Mouse (Mus musculus) intestine, embryonic 16.5 days (tissue): ENCODE data around the gene Grpel1. TPM values are rescaled to one million over a fixed set of nuclear protein-coding genes. Genes with fewer than 3 reads are reported as not detected.

ENCODE experiments used
- ATAC-seq: fragments of 200-750 bp; cut with Nextera tagmentation; 2 replicates; pipeline ENCODE4 v1.8.0; 2017; ENCODE audit warnings: moderate TSS enrichment, moderate library complexity
- H3K27ac ChIP-seq: fragments of 300-500 bp; sonication (generic); 2 replicates; pipeline ENCODE4 v1.5.1; 2014; ENCODE audit warnings: mild to moderate bottlenecking, low read length
- H3K27me3 ChIP-seq: fragments of 300-500 bp; sonication (generic); replicated peaks from 2 replicates; pipeline ENCODE4 v1.6.1; 2014; ENCODE audit warnings: low read length, control low read depth, mixed read lengths; ENCODE audit not compliant: control insufficient read depth, insufficient read depth
- H3K36me3 ChIP-seq: fragments of 300-500 bp; sonication (generic); 2 replicates; pipeline ENCODE4 v1.6.1; 2014; ENCODE audit warnings: low read length, control low read depth; ENCODE audit not compliant: control insufficient read depth, insufficient read depth
- H3K4me1 ChIP-seq: fragments of 300-500 bp; sonication (generic); 2 replicates; pipeline ENCODE4 v1.6.1; 2014; ENCODE audit warnings: low read length, control low read depth, mixed read lengths; ENCODE audit not compliant: control insufficient read depth, insufficient read depth
- H3K4me2 ChIP-seq: fragments of 300-500 bp; sonication (generic); 2 replicates; pipeline ENCODE4 v1.6.1; 2014; ENCODE audit warnings: low read depth, low read length, control low read depth
- H3K4me3 ChIP-seq: fragments of 300-500 bp; sonication (generic); 2 replicates; pipeline ENCODE4 v1.5.1; 2014; ENCODE audit warnings: mild to moderate bottlenecking, low read length
- H3K9ac ChIP-seq: fragments of 300-500 bp; sonication (generic); 2 replicates; pipeline ENCODE4 v1.6.1; 2014; ENCODE audit warnings: low read depth, low read length
- H3K9me3 ChIP-seq: fragments of 300-500 bp; sonication (generic); 2 replicates; pipeline ENCODE4 v1.6.1; 2016; ENCODE audit warnings: low read length, control low read depth; ENCODE audit not compliant: control insufficient read depth
- WGBS: fragments of 180-500 bp; shearing (Covaris S2); extraction: QIAGEN DNeasy Blood & Tissue Kit; methylation state at CpG from one replicate; pipeline ENCODE4 v1.1.7; 2014; 5-methylcytosine and 5-hydroxymethylcytosine counted together
- polyA plus RNA-seq: library from polyadenylated mRNA; unstranded; fragments of >200 nt; fragmentation: Nextera tagmentation; extraction: Ambion mirVana; gene quantifications from 2 replicates; pipeline ENCODE4 v1.2.1, GENCODE M21; 2015

Gene Grpel1
- polyA plus RNA-seq, 1 experiment from 2014 or later, result 80.0 TPM

DNA sequence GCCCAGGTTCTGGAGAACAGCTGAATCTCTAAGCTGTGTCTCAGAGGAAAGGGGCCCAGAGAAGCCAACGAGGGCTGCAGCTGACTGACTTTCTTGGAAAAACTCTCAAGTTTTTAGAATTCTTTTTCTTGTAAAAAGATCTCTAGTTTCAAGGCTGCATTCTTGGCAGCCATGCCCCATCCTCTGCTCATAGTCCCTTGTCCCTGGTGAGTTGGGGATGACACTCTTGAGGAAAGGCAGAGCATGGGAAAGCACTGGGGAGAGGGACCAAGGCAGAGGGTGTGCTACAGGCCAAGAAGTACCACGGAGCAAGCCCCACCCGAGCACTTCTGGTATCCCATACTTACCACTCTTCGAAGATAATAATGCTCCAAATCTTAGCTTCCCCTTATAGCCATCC is 27.9 kb upstream of the Grpel1 start:
- no peaks in the 10 kb centered on the region for H3K4me1 ChIP-seq
- WGBS, result 66% methylated on average over 4 of the region's 4 CpGs
- H3K9ac ChIP-seq, result no peak overlapping the region
- no peak overlapping the region for H3K4me3 ChIP-seq
- H3K27me3 ChIP-seq, result no peaks in the 10 kb centered on the region
- no peaks in the 10 kb centered on the region for H3K9me3 ChIP-seq
- ATAC-seq, result no peak
- no peaks in the 10 kb centered on the region for H3K36me3 ChIP-seq
- H3K4me2 ChIP-seq, result no peak overlapping the region
- no peak overlapping the region for H3K27ac ChIP-seq

- ATAC-seq, result no peak
- H3K4me3 ChIP-seq, result no peak overlapping the region
- H3K9me3 ChIP-seq, result no peaks in the 10 kb centered on the region
- no peak overlapping the region for H3K9ac ChIP-seq
- no peak overlapping the region for H3K4me2 ChIP-seq
- no peak overlapping the region for H3K27ac ChIP-seq
- H3K27me3 ChIP-seq, result no peaks in the 10 kb centered on the region; the same call in 1 of the 2 replicates
- no peaks in the 10 kb centered on the region for H3K4me1 ChIP-seq
- no peaks in the 10 kb centered on the region for H3K36me3 ChIP-seq
- WGBS, result 64% methylated on average over 3 of the region's 3 CpGs
Measured at GRCm38 (mm10) chr5:36440741-36441140, 24.1 kb upstream of the Grpel1 start.

DNA sequence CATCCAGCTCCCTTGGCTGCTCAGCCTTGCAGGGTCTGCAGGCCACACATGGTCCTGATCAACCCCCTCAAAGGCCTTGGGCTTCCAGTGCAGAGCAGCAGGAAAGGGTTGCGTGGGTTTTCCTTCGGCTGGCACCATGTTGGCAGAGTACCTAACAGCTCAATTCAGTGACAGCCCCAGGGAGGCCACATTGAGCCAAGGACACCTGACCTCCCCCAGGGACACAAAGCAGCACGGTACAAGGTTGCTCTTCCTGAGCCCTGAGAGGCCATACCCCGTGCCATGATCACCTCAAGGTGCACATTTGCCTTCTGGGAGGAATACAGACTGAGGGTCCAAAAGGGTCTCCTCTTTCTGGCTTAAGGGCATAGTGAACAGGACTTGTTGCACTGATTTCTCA is 20.2 kb upstream of the Grpel1 start:
- Histone ChIP-seq H3K9ac (no peak overlapping the region), H3K36me3 (no peaks in the 10 kb centered on the region), H3K4me2 (no peak overlapping the region), H3K27me3 (no peaks in the 10 kb centered on the region; the same call in 1 of the 2 replicates), H3K4me3 (no peak overlapping the region), H3K4me1 (no peaks in the 10 kb centered on the region), H3K27ac (no peak overlapping the region), H3K9me3 (no peaks in the 10 kb centered on the region)
- no peak for ATAC-seq
- WGBS, result 55% methylated on average over 4 of the region's 4 CpGs

DNA sequence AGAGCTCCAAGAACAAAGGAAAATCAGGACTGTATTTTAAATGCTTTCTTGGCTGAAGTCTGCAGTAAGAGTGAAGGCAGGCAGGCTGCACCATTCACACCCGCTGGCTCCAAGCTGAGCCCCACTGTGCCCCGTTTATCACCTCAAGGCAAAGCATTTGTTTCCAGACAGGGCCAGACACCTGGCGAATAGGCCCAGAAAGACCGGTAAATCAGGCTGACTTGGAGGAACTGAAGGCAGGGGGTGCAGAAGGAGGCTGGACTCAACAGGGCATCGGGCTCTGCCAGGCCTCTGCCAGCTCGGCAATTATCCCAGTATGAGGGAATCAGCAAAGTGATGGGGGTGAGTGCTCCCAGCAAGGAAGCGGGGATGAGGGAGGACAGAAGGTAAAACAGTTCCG is 19.8 kb upstream of the Grpel1 start:
- Histone ChIP-seq H3K27ac (no peak overlapping the region), H3K27me3 (no peaks in the 10 kb centered on the region; the same call in 1 of the 2 replicates), H3K4me1 (no peaks in the 10 kb centered on the region), H3K4me3 (no peak overlapping the region), H3K4me2 (no peak overlapping the region), H3K36me3 (no peaks in the 10 kb centered on the region), H3K9ac (no peak overlapping the region), H3K9me3 (no peaks in the 10 kb centered on the region)
- no peak for ATAC-seq
- 31% methylated on average over 8 of the region's 8 CpGs for WGBS

DNA sequence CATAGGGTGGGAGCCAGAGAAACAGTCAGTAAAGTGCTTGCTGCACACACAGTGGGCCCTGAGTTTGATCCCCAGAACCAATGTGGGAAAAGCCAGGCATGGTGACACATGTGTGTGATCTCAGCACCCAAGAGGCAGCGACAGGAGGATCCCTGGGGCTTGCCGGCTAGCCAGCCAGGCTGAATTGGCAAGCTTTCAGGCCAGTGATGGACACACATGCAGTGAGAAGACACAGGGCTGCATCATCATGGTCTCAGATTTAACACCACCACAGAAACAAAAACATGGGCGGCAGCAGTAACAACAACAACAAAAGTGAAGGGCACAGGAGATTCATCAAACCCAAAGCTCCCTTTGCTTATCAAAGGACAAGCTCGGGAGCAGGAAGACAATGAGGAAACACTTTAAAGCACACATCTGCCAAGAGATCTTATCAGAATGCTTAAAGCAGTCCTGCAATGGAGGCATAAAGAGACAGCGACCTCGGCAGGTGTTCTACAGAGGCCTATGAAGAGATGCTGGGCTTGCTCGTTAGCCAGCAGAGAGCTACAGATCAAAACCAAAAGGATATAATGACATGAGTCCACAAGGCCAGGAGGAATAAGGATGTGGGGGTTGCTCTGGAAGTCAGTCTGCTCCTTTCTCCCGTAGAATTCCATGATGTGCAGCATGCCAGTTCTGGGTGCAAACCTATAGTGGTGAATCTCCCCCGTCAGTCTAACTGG is 18.5 kb upstream of the Grpel1 start:
- 38% methylated on average over 9 of the region's 9 CpGs for WGBS

GRCm38 (mm10) chr5:36447872-36448271 is 16.9 kb upstream of the Grpel1 start:
- 0 out of 2 replicates have a peak, but pooled peaks cover 3% of the 10 kb centered on the region for H3K4me1 ChIP-seq
- H3K27me3 ChIP-seq, result no peaks in the 10 kb centered on the region; the same call in 1 of the 2 replicates
- H3K27ac ChIP-seq, result no peak overlapping the region
- H3K9ac ChIP-seq, result no peak overlapping the region
- 86% methylated on average over 12 of the region's 12 CpGs for WGBS
- no peaks in the 10 kb centered on the region for H3K36me3 ChIP-seq
- H3K4me3 ChIP-seq, result no peak overlapping the region
- H3K9me3 ChIP-seq, result no peaks in the 10 kb centered on the region
- H3K4me2 ChIP-seq, result no peak overlapping the region
- ATAC-seq, result no peak

More for the DNA sequence above, 18.5 kb upstream of the Grpel1 start:
- Histone ChIP-seq H3K4me2 (no peak overlapping the region), H3K27me3 (no peaks in the 10 kb centered on the region; the same call in 1 of the 2 replicates), H3K9ac (no peak overlapping the region), H3K4me1 (0 out of 2 replicates have a peak, but pooled peaks cover 2% of the 10 kb centered on the region), H3K9me3 (no peaks in the 10 kb centered on the region), H3K4me3 (no peak overlapping the region), H3K36me3 (no peaks in the 10 kb centered on the region), H3K27ac (no peak overlapping the region)
- ATAC-seq, result no peak

- H3K36me3 ChIP-seq, result no peaks in the 10 kb centered on the region
- ATAC-seq, result no peak
- no peaks in the 10 kb centered on the region for H3K9me3 ChIP-seq
- 67% methylated on average over 6 of the region's 6 CpGs for WGBS
- no peak overlapping the region for H3K9ac ChIP-seq
- H3K27ac ChIP-seq, result no peak overlapping the region
- H3K4me2 ChIP-seq, result no peak overlapping the region
- no peaks in the 10 kb centered on the region; the same call in 1 of the 2 replicates for H3K27me3 ChIP-seq
- H3K4me3 ChIP-seq, result no peak overlapping the region
- H3K4me1 ChIP-seq, result peaks cover 7% of the 10 kb centered on the region; the same call in 1 of the 2 replicates
Measured at GRCm38 (mm10) chr5:36449710-36450358, 15.0 kb upstream of the Grpel1 start.

- no peak overlapping the region for H3K4me3 ChIP-seq
- peaks cover 7% of the 10 kb centered on the region; the same call in 1 of the 2 replicates for H3K4me1 ChIP-seq
- no peaks in the 10 kb centered on the region for H3K9me3 ChIP-seq
- 16% methylated on average over 8 of the region's 10 CpGs for WGBS
- ATAC-seq, result peak; percentile 53
- H3K9ac ChIP-seq, result no peak overlapping the region
- H3K36me3 ChIP-seq, result no peaks in the 10 kb centered on the region
- no peaks in the 10 kb centered on the region for H3K27me3 ChIP-seq
- no peak overlapping the region for H3K4me2 ChIP-seq
- no peak overlapping the region for H3K27ac ChIP-seq
Measured at GRCm38 (mm10) chr5:36451119-36451518, 13.7 kb upstream of the Grpel1 start.

GRCm38 (mm10) chr5:36451872-36452389 is 12.9 kb upstream of the Grpel1 start:
- Histone ChIP-seq H3K4me2 (no peak overlapping the region), H3K9ac (no peak overlapping the region), H3K4me1 (peaks cover 7% of the 10 kb centered on the region; the same call in 1 of the 2 replicates), H3K27ac (no peak overlapping the region), H3K4me3 (no peak overlapping the region), H3K27me3 (no peaks in the 10 kb centered on the region), H3K36me3 (no peaks in the 10 kb centered on the region), H3K9me3 (no peaks in the 10 kb centered on the region)
- WGBS, result 67% methylated on average over 10 of the region's 10 CpGs
- no peak for ATAC-seq
